In the genomic region with DNA sequence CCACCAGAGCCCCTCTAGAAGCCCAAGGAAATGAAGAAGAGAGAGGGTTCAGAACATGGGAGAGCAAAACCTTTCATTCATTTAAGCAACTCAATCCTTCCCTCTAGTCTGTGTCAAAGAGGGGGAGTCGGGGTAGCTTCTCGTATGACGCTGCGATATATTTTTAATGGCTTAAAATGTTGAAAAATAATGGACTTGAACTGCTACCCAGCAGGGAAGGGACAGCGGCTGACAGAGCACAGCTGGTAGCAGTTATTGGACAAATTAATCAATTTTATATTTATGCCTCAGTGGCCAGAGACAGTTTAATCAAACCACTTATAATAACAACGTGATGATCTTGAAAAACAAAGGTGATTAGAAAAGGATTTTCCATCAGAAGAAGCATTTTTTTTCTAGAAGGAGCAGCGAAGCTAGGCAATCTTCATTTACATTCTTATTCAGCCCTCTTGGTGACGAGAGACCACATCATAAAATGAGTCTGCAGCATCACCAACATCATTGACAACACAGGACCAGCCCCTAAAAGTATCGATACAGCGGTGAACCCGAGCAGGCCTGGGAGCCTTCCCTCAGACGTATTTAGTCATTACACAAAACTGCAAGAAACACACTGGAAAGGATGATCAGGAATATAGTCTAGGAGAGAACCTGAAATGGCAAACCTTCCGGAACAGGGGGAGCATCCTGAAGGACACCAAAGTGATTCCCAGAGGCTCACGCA, we compare ENCODE assay signal across 21 mouse cellular contexts.
DNase-seq lines count a peak whose midpoint lies in the region; ATAC-seq and TF ChIP-seq lines count a peak whose summit lies in the region.
"Had no signal": no experiment of that assay in that cellular context is flagged by ENCODE, and none has a peak within 500 bp of the region (broad histone marks: within the 10 kb centered on the region; RNA-seq: fewer than 3 reads in every experiment).

No protein-coding gene starts in this region.

- 76% methylated on average over 14 of the region's 14 CpGs for WGBS in hindbrain, embryonic 11.5 days
- 84% methylated on average over 14 of the region's 14 CpGs for WGBS in hindbrain, embryonic 10.5 days
- 48% methylated on average over 14 of the region's 14 CpGs for WGBS in hindbrain, embryonic 13.5 days
- WGBS in neural tube, embryonic 13.5 days: 38% methylated on average over 14 of the region's 14 CpGs

- no peaks in the 10 kb centered on the region for H3K36me3 ChIP-seq in hindbrain, embryonic 11.5 days (ENCODE audit: control insufficient read depth, insufficient read depth, low read length)
- H3K36me3 ChIP-seq in hindbrain, embryonic 10.5 days: no peaks in the 10 kb centered on the region
- H3K36me3 ChIP-seq in hindbrain, embryonic 13.5 days: no peaks in the 10 kb centered on the region
- H3K36me3 ChIP-seq in neural tube, embryonic 13.5 days: no peaks in the 10 kb centered on the region
- H3K36me3 ChIP-seq: embryonic facial prominence, embryonic 13.5 days; G1E; limb, embryonic 12.5 days; liver, embryonic 12.5 days had no signal

- H3K27ac ChIP-seq in hindbrain, embryonic 11.5 days (ENCODE audit: low read depth, low read length): 0 out of 2 replicates have a peak overlapping the region, but pooled peaks have one; percentile 10
- H3K27ac ChIP-seq in hindbrain, embryonic 10.5 days: no peak overlapping the region
- H3K27ac ChIP-seq in layer of hippocampus, adult 2 months: peak overlapping the region; percentile 46; the same call in 1 of the 2 replicates
- peak overlapping the region; percentile 77 for H3K27ac ChIP-seq in hindbrain, embryonic 13.5 days
- H3K27ac ChIP-seq in neural tube, embryonic 13.5 days (replicated peaks): peak overlapping the region; percentile 49
- H3K27ac ChIP-seq: embryonic facial prominence, embryonic 13.5 days; gastrocnemius, adult 2 months; limb, embryonic 12.5 days; liver, embryonic 12.5 days had no signal

- no peaks in the 10 kb centered on the region for H3K27me3 ChIP-seq in hindbrain, embryonic 11.5 days (ENCODE audit: control insufficient read depth, insufficient read depth, low read length)
- no peaks in the 10 kb centered on the region for H3K27me3 ChIP-seq in hindbrain, embryonic 10.5 days (ENCODE audit: insufficient read depth, poor library complexity, severe bottlenecking)
- no peaks in the 10 kb centered on the region for H3K27me3 ChIP-seq in hindbrain, embryonic 13.5 days
- H3K27me3 ChIP-seq in neural tube, embryonic 13.5 days: no peaks in the 10 kb centered on the region
- H3K27me3 ChIP-seq: embryonic facial prominence, embryonic 13.5 days; limb, embryonic 12.5 days; liver, embryonic 12.5 days had no signal

- H3K4me2 ChIP-seq in hindbrain, embryonic 11.5 days (replicated peaks; ENCODE audit: low read depth, low read length): no peak overlapping the region
- H3K4me2 ChIP-seq in hindbrain, embryonic 13.5 days: no peak overlapping the region
- H3K4me2 ChIP-seq in neural tube, embryonic 13.5 days: peak overlapping the region; percentile 11; the same call in 1 of the 2 replicates
- H3K4me2 ChIP-seq: embryonic facial prominence, embryonic 13.5 days; heart, embryonic 11.5 days; limb, embryonic 12.5 days; liver, embryonic 12.5 days had no signal

- DNase-seq in hindbrain, embryonic 11.5 days (ENCODE audit: low spot score): no peak
- DNase-seq in hindbrain, embryonic 10.5 days (ENCODE audit: low spot score): no peak
- no peak for DNase-seq in layer of hippocampus, adult 2 months (ENCODE audit: low spot score in 2 of 2)
- no peak for DNase-seq in layer of hippocampus, postnatal 14 days (ENCODE audit: low spot score in 2 of 2)
- DNase-seq in lung, postnatal 14 days: no peak
- DNase-seq: adrenal gland, postnatal 10 days; cerebellum, adult 9-11 months; gastrocnemius, adult 2 months; heart, postnatal 10 days; kidney, postnatal 25 days; lung, adult 2 months; lung, postnatal 36 days; thymus, postnatal 25 days had no signal

- no peak for TF ChIP-seq CTCF in layer of hippocampus, adult 2 months (conservative IDR thresholded peaks at IDR 0.05)

- no peak overlapping the region for H3K9ac ChIP-seq in hindbrain, embryonic 11.5 days (ENCODE audit: low read depth, low read length)
- H3K9ac ChIP-seq in hindbrain, embryonic 13.5 days: no peak overlapping the region
- peak overlapping the region; percentile 22; the same call in 1 of the 2 replicates for H3K9ac ChIP-seq in neural tube, embryonic 13.5 days
- H3K9ac ChIP-seq: embryonic facial prominence, embryonic 13.5 days; limb, embryonic 12.5 days; liver, embryonic 12.5 days had no signal

- no peak overlapping the region for H3K4me3 ChIP-seq in hindbrain, embryonic 11.5 days (ENCODE audit: low read depth, low read length)
- no peak overlapping the region for H3K4me3 ChIP-seq in hindbrain, embryonic 10.5 days
- H3K4me3 ChIP-seq in layer of hippocampus, adult 2 months: no peak overlapping the region
- no peak overlapping the region for H3K4me3 ChIP-seq in hindbrain, embryonic 13.5 days
- no peak overlapping the region for H3K4me3 ChIP-seq in neural tube, embryonic 13.5 days
- H3K4me3 ChIP-seq: embryonic facial prominence, embryonic 13.5 days; gastrocnemius, adult 2 months; limb, embryonic 12.5 days; liver, embryonic 12.5 days had no signal

- no peaks in the 10 kb centered on the region for H3K4me1 ChIP-seq in hindbrain, embryonic 11.5 days (replicated peaks; ENCODE audit: control insufficient read depth, insufficient read depth, low read length)
- no peaks in the 10 kb centered on the region for H3K4me1 ChIP-seq in hindbrain, embryonic 10.5 days (replicated peaks)
- H3K4me1 ChIP-seq in hindbrain, embryonic 13.5 days (replicated peaks): peaks cover 17% of the 10 kb centered on the region
- H3K4me1 ChIP-seq in neural tube, embryonic 13.5 days (replicated peaks): peaks cover 37% of the 10 kb centered on the region
- H3K4me1 ChIP-seq: limb, embryonic 12.5 days; liver, embryonic 12.5 days had no signal

- H3K9me3 ChIP-seq in hindbrain, embryonic 11.5 days (ENCODE audit: control insufficient read depth, low read length): no peaks in the 10 kb centered on the region
- H3K9me3 ChIP-seq in hindbrain, embryonic 10.5 days: no peaks in the 10 kb centered on the region
- H3K9me3 ChIP-seq in hindbrain, embryonic 13.5 days: no peaks in the 10 kb centered on the region
- no peaks in the 10 kb centered on the region for H3K9me3 ChIP-seq in neural tube, embryonic 13.5 days
- H3K9me3 ChIP-seq: embryonic facial prominence, embryonic 13.5 days; G1E; limb, embryonic 12.5 days; liver, embryonic 12.5 days had no signal

- peak; percentile 66; the same call in 1 of the 2 replicates for ATAC-seq in hindbrain, embryonic 11.5 days (ENCODE audit: low FRiP score)
- ATAC-seq in hindbrain, embryonic 13.5 days (ENCODE audit: low FRiP score): peak; percentile 43
- peak; percentile 64 for ATAC-seq in neural tube, embryonic 13.5 days (ENCODE audit: low read depth)
- ATAC-seq: activated CD4-positive, CD25-positive, alpha-beta regulatory T cell, adult 4 months; liver, embryonic 12.5 days had no signal
